Mouse (Mus musculus): ENCODE data around the gene Crip2. TPM values are rescaled to one million over a fixed set of nuclear protein-coding genes. Genes with fewer than 3 reads are reported as not detected.

The Crip2 gene
- polyA plus RNA-seq, 1 experiment from 2014 or later = 112 TPM

DNA sequence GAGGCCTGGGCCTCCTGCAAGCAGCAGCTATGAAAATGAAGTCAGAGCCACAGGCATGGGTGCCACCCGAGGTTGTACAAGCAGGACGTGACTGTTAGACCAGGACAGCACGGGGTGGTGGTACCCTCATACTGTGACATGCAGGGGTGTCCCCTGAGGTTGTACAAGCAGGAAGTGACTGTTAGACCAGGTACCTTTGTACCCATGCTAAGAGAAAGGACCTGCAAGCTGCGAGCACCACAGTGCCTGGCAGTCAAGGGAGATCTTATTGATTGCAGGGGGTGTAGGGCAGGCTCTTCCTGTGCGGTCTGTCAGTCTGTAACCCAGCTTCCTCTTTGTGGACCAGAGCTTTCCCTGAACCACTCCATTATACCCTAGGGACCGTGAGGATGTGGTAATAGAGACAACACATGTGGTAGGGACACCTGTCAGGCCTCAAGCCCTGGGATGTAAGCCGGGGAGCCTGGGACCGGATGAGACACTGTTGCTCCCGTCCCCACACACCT is 28.0 kb downstream of the Crip2 start:
- WGBS = 81% methylated on average over 9 of the region's 9 CpGs
- Histone ChIP-seq H3K4me1 (replicated peaks; ENCODE audit: control insufficient read depth, insufficient read depth) (no peaks in the 10 kb centered on the region), H3K27ac (replicated peaks) (no peak overlapping the region), H3K36me3 (ENCODE audit: control insufficient read depth, insufficient read depth, low read length) (no peaks in the 10 kb centered on the region), H3K9me3 (ENCODE audit: control insufficient read depth, low read length) (no peaks in the 10 kb centered on the region), H3K9ac (ENCODE audit: low read length) (no peak overlapping the region), H3K4me3 (ENCODE audit: low read depth, low read length) (no peak overlapping the region), H3K27me3 (ENCODE audit: control insufficient read depth, insufficient read depth, low read length) (no peaks in the 10 kb centered on the region), H3K4me2 (replicated peaks; ENCODE audit: low read depth) (no peak overlapping the region)
- ATAC-seq (ENCODE audit: low FRiP score, low TSS enrichment) = no peak
- no peak for DNase-seq (ENCODE audit: low spot score)
- no peak for TF ChIP-seq CTCF (IDR thresholded peaks at IDR 0.05; ENCODE audit: low read depth)
- no peak for TF ChIP-seq EP300 (optimal IDR thresholded peaks at IDR 0.05)

DNA sequence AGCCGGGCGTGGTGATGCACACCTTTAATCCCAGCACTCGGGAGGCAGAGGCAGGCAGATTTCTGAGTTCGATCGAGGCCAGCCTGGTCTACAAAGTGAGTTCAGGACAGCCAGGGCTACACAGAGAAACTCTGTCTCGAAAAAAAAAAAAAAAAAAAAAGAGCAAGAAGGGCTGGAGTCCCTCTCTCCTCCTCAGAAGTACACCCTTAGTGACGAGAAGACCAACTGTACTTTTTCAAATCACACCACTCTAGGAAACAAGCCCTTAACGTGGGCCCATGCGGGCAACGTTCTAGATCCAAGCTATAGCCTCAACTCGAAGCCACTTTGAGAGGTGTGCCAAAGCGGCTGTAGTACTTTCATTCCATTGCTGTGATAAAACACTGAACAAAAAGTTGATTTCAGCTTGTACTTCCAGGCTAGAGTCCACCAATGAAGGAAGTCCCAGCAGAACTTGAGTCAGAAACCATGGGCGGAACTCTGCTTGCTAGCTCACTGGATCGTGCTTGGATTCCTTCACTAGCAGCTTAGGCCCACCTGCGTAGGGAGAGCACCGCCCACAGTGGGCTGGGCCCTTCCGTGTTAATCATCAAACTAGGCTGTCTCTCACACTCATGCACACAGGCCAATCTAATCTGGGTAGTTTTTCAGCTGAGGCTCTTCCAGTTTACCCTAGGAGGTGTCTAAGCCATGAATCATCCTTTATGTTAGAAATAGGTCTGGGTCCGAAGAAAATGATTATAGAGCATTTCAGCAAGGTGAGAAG is 37.1 kb downstream of the Crip2 start:
- DNase-seq (ENCODE audit: low spot score) = peak; percentile 44
- Histone ChIP-seq H3K27me3 (ENCODE audit: control insufficient read depth, insufficient read depth, low read length) (no peaks in the 10 kb centered on the region), H3K4me2 (replicated peaks; ENCODE audit: low read depth) (no peak overlapping the region), H3K36me3 (ENCODE audit: control insufficient read depth, insufficient read depth, low read length) (no peaks in the 10 kb centered on the region), H3K4me3 (ENCODE audit: low read depth, low read length) (no peak overlapping the region), H3K9ac (ENCODE audit: low read length) (no peak overlapping the region), H3K27ac (replicated peaks) (no peak overlapping the region), H3K4me1 (replicated peaks; ENCODE audit: control insufficient read depth, insufficient read depth) (no peaks in the 10 kb centered on the region), H3K9me3 (ENCODE audit: control insufficient read depth, low read length) (no peaks in the 10 kb centered on the region)
- peak; percentile 80 for ATAC-seq (ENCODE audit: low FRiP score, low TSS enrichment)
- WGBS = 81% methylated on average over 18 of the region's 18 CpGs
- TF ChIP-seq CTCF (IDR thresholded peaks at IDR 0.05; ENCODE audit: low read depth) (no peak), EP300 (optimal IDR thresholded peaks at IDR 0.05) (no peak)

DNA sequence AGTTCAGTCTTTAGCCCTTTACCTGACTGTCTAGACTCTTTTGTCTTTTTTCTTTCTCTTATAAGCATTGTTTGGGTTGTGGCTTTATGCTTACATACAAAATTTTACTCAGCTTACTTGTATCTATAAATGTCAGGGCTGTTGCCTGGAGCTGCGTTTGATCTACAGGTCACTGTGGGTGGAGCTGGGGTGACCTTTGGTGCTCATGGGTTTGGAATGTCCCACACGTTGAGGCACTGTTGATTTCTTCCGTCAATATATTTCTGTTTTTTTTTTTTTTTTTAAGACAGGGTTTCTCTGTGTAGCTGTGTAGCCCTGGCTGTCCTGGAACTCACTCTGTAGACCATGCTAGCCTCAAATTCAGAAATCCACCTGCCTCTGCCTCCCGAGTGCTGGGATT is 41.0 kb downstream of the Crip2 start:
- H3K4me2 ChIP-seq (replicated peaks; ENCODE audit: low read depth) = no peak overlapping the region
- no peak overlapping the region for H3K9ac ChIP-seq (ENCODE audit: low read length)
- TF ChIP-seq CTCF (IDR thresholded peaks at IDR 0.05; ENCODE audit: low read depth) (no peak), EP300 (optimal IDR thresholded peaks at IDR 0.05) (no peak)
- H3K27me3 ChIP-seq (ENCODE audit: control insufficient read depth, insufficient read depth, low read length) = no peaks in the 10 kb centered on the region; the same call in 1 of the 2 replicates
- no peaks in the 10 kb centered on the region for H3K4me1 ChIP-seq (replicated peaks; ENCODE audit: control insufficient read depth, insufficient read depth)
- ATAC-seq (ENCODE audit: low FRiP score, low TSS enrichment) = no peak
- WGBS = 37% methylated on average over 4 of the region's 4 CpGs
- H3K9me3 ChIP-seq (ENCODE audit: control insufficient read depth, low read length) = no peaks in the 10 kb centered on the region
- no peak overlapping the region for H3K27ac ChIP-seq (replicated peaks)
- DNase-seq (ENCODE audit: low spot score) = no peak
- no peak overlapping the region for H3K4me3 ChIP-seq (ENCODE audit: low read depth, low read length)
- H3K36me3 ChIP-seq (ENCODE audit: control insufficient read depth, insufficient read depth, low read length) = no peaks in the 10 kb centered on the region

DNA sequence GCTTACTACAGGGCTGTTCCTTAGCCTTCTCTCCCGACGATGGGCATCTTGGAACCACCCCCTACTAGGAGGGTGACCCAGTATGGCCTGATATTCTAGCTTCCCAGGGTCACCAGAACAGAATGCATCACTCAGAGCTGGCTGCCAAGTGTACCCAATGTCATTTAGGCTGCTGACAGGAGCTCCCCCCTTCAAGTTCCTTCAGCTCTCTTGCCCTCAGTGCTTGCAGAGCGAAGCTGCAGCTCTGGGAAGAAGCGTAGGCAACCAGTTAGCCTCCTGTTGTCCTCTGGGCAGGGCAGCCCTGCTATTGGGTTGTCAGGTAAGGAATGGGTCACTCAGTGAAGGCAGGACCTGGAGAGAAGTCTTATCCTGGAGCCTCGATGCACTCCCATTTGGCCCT is 44.9 kb downstream of the Crip2 start:
- no peak overlapping the region for H3K4me3 ChIP-seq (ENCODE audit: low read depth, low read length)
- WGBS = 68% methylated on average over 5 of the region's 5 CpGs

DNA sequence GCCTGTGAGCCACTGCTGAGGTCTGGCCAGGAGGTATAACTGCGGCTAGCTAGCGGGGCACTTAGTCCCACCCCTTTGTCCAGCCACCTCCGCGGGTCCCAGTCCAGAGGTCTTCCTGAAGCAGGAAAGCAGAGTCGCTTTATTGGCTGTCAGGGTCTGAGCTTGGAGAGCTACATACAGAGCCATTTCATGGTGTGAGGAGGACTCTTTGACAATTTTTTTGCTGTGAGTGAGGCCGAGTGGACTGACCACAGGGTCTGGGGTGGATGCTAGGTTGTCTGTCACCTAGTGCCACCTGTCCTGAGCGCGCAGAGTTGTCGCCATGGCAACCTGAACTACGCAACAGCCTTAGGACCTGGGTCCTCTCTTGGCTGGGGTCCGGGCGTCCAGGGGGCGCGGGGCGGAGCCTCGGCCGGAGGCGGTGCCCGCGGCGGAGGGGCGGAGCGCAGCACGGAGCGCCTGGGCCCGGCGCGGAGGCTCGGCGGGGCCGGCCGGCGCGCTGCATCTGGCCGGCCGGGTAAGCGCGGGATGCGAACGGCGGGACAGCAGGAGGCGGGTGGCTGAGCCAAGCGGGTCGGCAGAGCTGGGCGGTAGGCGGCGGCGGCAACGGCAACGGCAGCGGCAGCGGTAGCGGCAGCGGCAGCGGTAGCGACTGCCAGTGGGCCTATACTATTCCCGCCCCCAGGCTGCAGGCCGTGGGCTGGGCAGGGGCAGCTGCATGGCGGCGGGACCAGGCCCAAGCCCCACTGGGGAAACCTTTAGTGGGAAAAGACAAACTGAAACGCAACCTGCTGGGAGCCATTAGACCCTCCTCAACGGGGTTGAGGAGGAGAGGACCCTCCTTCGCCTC is 45.6 kb downstream of the Crip2 start, which contains the start of gene Tmem121:
Gene Tmem121, plus strand, starts transcription at position 489 of the 850 bp plus-strand sequence.
- DNase-seq (ENCODE audit: low spot score) (no peak), ATAC-seq (ENCODE audit: low FRiP score, low TSS enrichment) (no peak)
- Histone ChIP-seq H3K27me3 (ENCODE audit: control insufficient read depth, insufficient read depth, low read length) (no peaks in the 10 kb centered on the region; the same call in 1 of the 2 replicates), H3K4me2 (replicated peaks; ENCODE audit: low read depth) (peak within 1 kb of the TSS; percentile 74), H3K27ac (replicated peaks) (no peak within 1 kb of the TSS), H3K4me3 (ENCODE audit: low read depth, low read length) (peak within 1 kb of the TSS; percentile 56), H3K9me3 (ENCODE audit: control insufficient read depth, low read length) (no peaks in the 10 kb centered on the region), H3K9ac (ENCODE audit: low read length) (peak within 1 kb of the TSS; percentile 63), H3K36me3 (ENCODE audit: control insufficient read depth, insufficient read depth, low read length) (no peaks in the 10 kb centered on the region), H3K4me1 (replicated peaks; ENCODE audit: control insufficient read depth, insufficient read depth) (peaks cover 2% of the 10 kb centered on the region)
- TF ChIP-seq CTCF (IDR thresholded peaks at IDR 0.05; ENCODE audit: low read depth) (no peak), EP300 (optimal IDR thresholded peaks at IDR 0.05) (no peak)
- WGBS = 2% methylated on average over 56 of the region's 63 CpGs

More for the DNA sequence above, 44.9 kb downstream of the Crip2 start:
- H3K4me1 ChIP-seq (replicated peaks; ENCODE audit: control insufficient read depth, insufficient read depth) = peaks cover 2% of the 10 kb centered on the region
- H3K27me3 ChIP-seq (ENCODE audit: control insufficient read depth, insufficient read depth, low read length) = no peaks in the 10 kb centered on the region; the same call in 1 of the 2 replicates
- no peak overlapping the region for H3K9ac ChIP-seq (ENCODE audit: low read length)
- no peaks in the 10 kb centered on the region for H3K36me3 ChIP-seq (ENCODE audit: control insufficient read depth, insufficient read depth, low read length)
- DNase-seq (ENCODE audit: low spot score) (no peak), ATAC-seq (ENCODE audit: low FRiP score, low TSS enrichment) (no peak)
- H3K9me3 ChIP-seq (ENCODE audit: control insufficient read depth, low read length) = no peaks in the 10 kb centered on the region
- no peak for TF ChIP-seq EP300 (optimal IDR thresholded peaks at IDR 0.05)
- no peak for TF ChIP-seq CTCF (IDR thresholded peaks at IDR 0.05; ENCODE audit: low read depth)
- no peak overlapping the region for H3K4me2 ChIP-seq (replicated peaks; ENCODE audit: low read depth)
- H3K27ac ChIP-seq (replicated peaks) = no peak overlapping the region
